Mouse (Mus musculus) heart, adult 2 months (tissue): ENCODE results near the gene Abcf1.

Experiments used
- CTCF ChIP-seq: fragments of 200-600 bp; IDR thresholded peaks from 2 replicates; pipeline ENCODE4 v1.8.1; 2022; ENCODE audit warnings: antibody characterized with exemption, mild to moderate bottlenecking, moderate library complexity
- POLR2A ChIP-seq: fragments of 200-500 bp; IDR thresholded peaks from 2 replicates; pipeline ENCODE4 v1.6.1; 2011; ENCODE audit warnings: mild to moderate bottlenecking, low read depth, low read length, control low read depth; ENCODE audit not compliant: insufficient read depth

DNA sequence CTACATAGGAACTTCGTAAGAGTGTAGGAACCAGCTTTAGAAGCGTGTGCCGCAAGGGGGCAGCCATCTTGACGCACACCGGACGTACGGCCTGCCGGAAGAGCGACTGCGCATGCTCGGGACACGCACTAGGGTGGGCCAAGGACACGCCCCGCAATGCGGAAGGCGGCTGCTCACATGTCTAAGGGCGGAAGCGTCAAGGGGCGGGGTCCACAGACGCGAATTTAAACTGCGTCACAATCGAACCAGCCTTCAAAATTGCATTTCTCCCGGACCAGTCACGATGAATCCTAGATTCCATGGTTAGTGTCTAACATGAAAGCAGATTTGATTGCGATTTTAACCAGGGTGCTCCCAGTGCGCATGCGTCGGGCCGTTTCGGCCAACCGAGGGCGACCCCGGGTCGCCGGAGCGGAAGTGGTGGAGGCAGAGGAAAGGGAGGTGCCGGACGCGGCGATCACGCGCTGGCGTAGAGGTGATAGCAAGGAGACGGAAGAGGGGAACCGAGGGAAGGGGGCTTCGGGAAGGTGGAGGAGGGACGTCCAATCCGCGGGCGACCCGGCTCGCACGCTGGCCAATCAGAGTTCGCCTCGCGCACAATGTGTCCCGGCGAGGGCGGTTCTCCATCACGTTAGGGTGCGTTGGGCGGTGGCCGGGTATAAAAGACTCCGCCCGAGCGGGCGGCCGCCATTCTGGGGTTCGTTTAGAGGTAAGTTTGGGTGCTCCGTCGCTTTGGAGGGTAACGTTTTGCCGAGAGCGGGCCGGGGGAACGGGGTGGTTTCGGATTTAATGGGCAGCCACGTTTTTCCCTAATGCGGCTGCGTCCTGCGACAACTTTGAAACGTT is 53.0 kb downstream of the Abcf1 start, which contains the start of the genes Mrps18b and Ppp1r10:
- TF ChIP-seq CTCF, result peak; percentile 80
- peak; percentile 100 for TF ChIP-seq POLR2A
